Mouse (Mus musculus) lung, adult 2 months (tissue): ENCODE results near the gene Baz1b.

ENCODE experiments used
- CTCF ChIP-seq: fragments of 200-500 bp; IDR thresholded peaks from 2 replicates; pipeline ENCODE4 v1.5.1; 2011; ENCODE audit warnings: mild to moderate bottlenecking, low read length, control low read depth; ENCODE audit not compliant: insufficient read depth
- POLR2A ChIP-seq: fragments of 200-500 bp; IDR thresholded peaks from 2 replicates; pipeline ENCODE4 v1.6.1; 2011; ENCODE audit warnings: low read depth, mild to moderate bottlenecking, control low read depth, low read length, borderline replicate concordance; ENCODE audit errors: extremely low read depth

DNA sequence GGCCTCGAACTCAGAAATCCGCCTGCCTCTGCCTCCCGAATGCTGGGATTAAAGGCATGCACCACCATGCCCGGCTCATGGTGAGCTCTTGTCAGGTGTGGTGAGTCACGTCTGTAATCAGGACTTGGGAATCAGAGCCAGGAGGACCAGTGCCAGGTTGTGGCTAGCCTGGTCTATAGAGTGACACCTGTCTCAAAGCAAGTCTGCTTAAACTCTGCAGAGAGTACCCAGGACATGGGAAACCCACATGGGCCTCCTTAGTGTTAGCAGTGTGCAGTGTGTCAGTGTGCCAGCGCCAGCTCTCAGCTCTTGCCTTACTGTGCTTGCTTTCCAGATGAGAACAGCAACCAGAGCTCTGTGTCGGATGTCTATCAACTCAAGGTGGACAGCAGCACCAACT, 7.4 kb upstream of the Baz1b start:
- TF ChIP-seq CTCF (no peak), POLR2A (no peak)
